Mouse (Mus musculus) CH12.LX (cell line): ENCODE measurements around the gene Dnaaf5. TPM values are rescaled to one million over a fixed set of nuclear protein-coding genes. Genes with fewer than 3 reads are reported as not detected.

Source experiments
- DNase-seq: peaks from one replicate; pipeline ENCODE4 v3.0.0-alpha.2; 2013; ENCODE audit errors: extremely low read depth
- H3K27ac ChIP-seq: 2 replicates; pipeline ENCODE4 v1.5.1; 2012; ENCODE audit warnings: low read depth, mild to moderate bottlenecking, control low read depth, moderate library complexity; ENCODE audit not compliant: insufficient read depth
- H3K27me3 ChIP-seq: replicated peaks from 2 replicates; pipeline ENCODE3; 2012; ENCODE audit warnings: inconsistent platforms
- H3K36me3 ChIP-seq, 2 experiments: replicated peaks in 1 of 2; 2 replicates each; pipeline versions ENCODE3 to v1.6.1; 2012; ENCODE audit warnings: inconsistent platforms in 1 of 2, low read length in 1 of 2, mild to moderate bottlenecking in 1 of 2, mixed read lengths in 1 of 2, moderate library complexity in 1 of 2; ENCODE audit not compliant: control insufficient read depth in 1 of 2, insufficient read depth in 1 of 2
- H3K4me1 ChIP-seq, 2 experiments: 2 replicates each; pipeline ENCODE4 v1.6.1; 2012; ENCODE audit warnings: inconsistent platforms in 1 of 2, moderate library complexity in 1 of 2; ENCODE audit not compliant: insufficient read depth in 2 of 2, control insufficient read depth in 1 of 2
- H3K4me2 ChIP-seq: 2 replicates; pipeline ENCODE4 v1.6.1; 2012; ENCODE audit warnings: low read depth, mild to moderate bottlenecking, control low read depth; ENCODE audit not compliant: poor library complexity, insufficient read depth, severe bottlenecking
- H3K4me3 ChIP-seq, 3 experiments: fragments of 150-350 bp in 1 of 3; sonication (generic) in 1 of 3; replicated peaks in 1 of 3; 2 replicates each; pipeline versions ENCODE3 to v1.5.1; 2011 to 2012; ENCODE audit warnings: low read depth in 2 of 3, low read length in 2 of 3, mild to moderate bottlenecking in 2 of 3, moderate library complexity in 2 of 3, control low read depth in 1 of 3, improper control_type of control experiment in 1 of 3, inconsistent platforms in 1 of 3, mixed read lengths in 1 of 3; ENCODE audit not compliant: poor library complexity in 1 of 3
- H3K79me2 ChIP-seq: replicated peaks from 2 replicates; pipeline ENCODE4 v1.6.1; 2012; ENCODE audit warnings: mild to moderate bottlenecking, moderate library complexity; ENCODE audit not compliant: control insufficient read depth, poor library complexity, insufficient read depth, severe bottlenecking; ENCODE audit errors: extremely low read depth
- H3K9ac ChIP-seq: 2 replicates; pipeline ENCODE4 v1.6.1; 2012; ENCODE audit warnings: low read depth, mild to moderate bottlenecking, control low read depth, moderate library complexity; ENCODE audit not compliant: insufficient read depth
- H3K9me3 ChIP-seq: replicated peaks from 2 replicates; pipeline ENCODE3; 2012; ENCODE audit warnings: low read length, inconsistent platforms, mixed read lengths
- BHLHE40 ChIP-seq: IDR thresholded peaks from 2 replicates; pipeline ENCODE4 v1.6.1; 2011; ENCODE audit warnings: mild to moderate bottlenecking, low read depth, low read length, improper control_type of control experiment
- CHD1 ChIP-seq: IDR thresholded peaks from 2 replicates; pipeline ENCODE4 v1.6.1; 2012; ENCODE audit warnings: low read depth, low read length, improper control_type of control experiment, inconsistent platforms
- CHD2 ChIP-seq: IDR thresholded peaks from 2 replicates; pipeline ENCODE4 v1.6.1; 2011; ENCODE audit warnings: low read length, improper control_type of control experiment
- E2F4 ChIP-seq: IDR thresholded peaks from 2 replicates; pipeline ENCODE4 v1.6.1; 2011; ENCODE audit warnings: low read depth, low read length, improper control_type of control experiment; ENCODE audit not compliant: insufficient replicate concordance
- ELF1 ChIP-seq: IDR thresholded peaks from 2 replicates; pipeline ENCODE4 v1.6.1; 2014; ENCODE audit warnings: low read depth, mild to moderate bottlenecking, inconsistent platforms, low read length, improper control_type of control experiment
- EP300 ChIP-seq: IDR thresholded peaks from 2 replicates; pipeline ENCODE4 v1.6.1; 2011; ENCODE audit warnings: low read length, improper control_type of control experiment
- ETS1 ChIP-seq: conservative IDR thresholded peaks from 2 replicates; pipeline ENCODE4 v1.6.1; 2012; ENCODE audit warnings: low read depth, mild to moderate bottlenecking, inconsistent platforms, low read length, improper control_type of control experiment, moderate library complexity
- GABPA ChIP-seq: IDR thresholded peaks from 2 replicates; pipeline ENCODE4 v1.6.1; 2012; ENCODE audit warnings: low read depth, low read length, improper control_type of control experiment, inconsistent platforms; ENCODE audit not compliant: insufficient replicate concordance
- IRF4 ChIP-seq: IDR thresholded peaks from 2 replicates; pipeline ENCODE4 v1.6.1; 2014; ENCODE audit warnings: low read depth, mild to moderate bottlenecking, inconsistent platforms, low read length, improper control_type of control experiment
- JUN ChIP-seq: IDR thresholded peaks from 2 replicates; pipeline ENCODE4 v1.6.1; 2011; ENCODE audit warnings: low read depth, mild to moderate bottlenecking, low read length, improper control_type of control experiment, moderate library complexity; ENCODE audit not compliant: insufficient read depth
- JUND ChIP-seq: conservative IDR thresholded peaks from 2 replicates; pipeline ENCODE4 v1.6.1; 2011; ENCODE audit warnings: low read depth, low read length, improper control_type of control experiment
- KAT2A ChIP-seq: IDR thresholded peaks from 2 replicates; pipeline ENCODE4 v1.6.1; 2012; ENCODE audit warnings: low read length, improper control_type of control experiment, inconsistent platforms; ENCODE audit not compliant: insufficient replicate concordance
- MAFK ChIP-seq: IDR thresholded peaks from 2 replicates; pipeline ENCODE4 v1.6.1; 2011; ENCODE audit warnings: low read length, improper control_type of control experiment; ENCODE audit not compliant: insufficient replicate concordance
- MAX ChIP-seq: IDR thresholded peaks from 2 replicates; pipeline ENCODE4 v1.6.1; 2011; ENCODE audit warnings: low read length, improper control_type of control experiment
- MAZ ChIP-seq: IDR thresholded peaks from 2 replicates; pipeline ENCODE4 v1.6.1; 2012; ENCODE audit warnings: low read depth, mild to moderate bottlenecking, inconsistent platforms, low read length, improper control_type of control experiment, moderate library complexity
- MEF2A ChIP-seq: IDR thresholded peaks from 2 replicates; pipeline ENCODE4 v1.6.1; 2014; ENCODE audit warnings: low read depth, mild to moderate bottlenecking, inconsistent platforms, low read length, improper control_type of control experiment, borderline replicate concordance
- MXI1 ChIP-seq: IDR thresholded peaks from 2 replicates; pipeline ENCODE4 v1.6.1; 2011; ENCODE audit warnings: mild to moderate bottlenecking, low read depth, low read length, improper control_type of control experiment
- MYC ChIP-seq: IDR thresholded peaks from 2 replicates; pipeline ENCODE4 v1.6.1; 2011; ENCODE audit warnings: low read depth, mild to moderate bottlenecking, improper control_type of control experiment, low read length
- NELFE ChIP-seq: IDR thresholded peaks from 2 replicates; pipeline ENCODE4 v1.6.1; 2011; ENCODE audit warnings: low read depth, low read length, improper control_type of control experiment
- NRF1 ChIP-seq: IDR thresholded peaks from 2 replicates; pipeline ENCODE4 v1.6.1; 2014; ENCODE audit warnings: low read depth, mild to moderate bottlenecking, inconsistent platforms, low read length, improper control_type of control experiment, moderate library complexity
- RCOR1 ChIP-seq: conservative IDR thresholded peaks from 2 replicates; pipeline ENCODE4 v1.6.1; 2012; ENCODE audit warnings: low read depth, mild to moderate bottlenecking, inconsistent platforms, low read length, improper control_type of control experiment
- SIN3A ChIP-seq: IDR thresholded peaks from 2 replicates; pipeline ENCODE4 v1.6.1; 2012; ENCODE audit warnings: low read length, improper control_type of control experiment, inconsistent platforms
- SMC3 ChIP-seq: IDR thresholded peaks from 2 replicates; pipeline ENCODE4 v1.6.1; 2011; ENCODE audit warnings: low read depth, low read length, improper control_type of control experiment
- TBP ChIP-seq: conservative IDR thresholded peaks from 2 replicates; pipeline ENCODE4 v1.6.1; 2011; ENCODE audit warnings: low read depth, low read length, improper control_type of control experiment
- TCF12 ChIP-seq: IDR thresholded peaks from 2 replicates; pipeline ENCODE4 v1.6.1; 2014; ENCODE audit warnings: low read depth, mild to moderate bottlenecking, inconsistent platforms, low read length, improper control_type of control experiment
- USF1 ChIP-seq: IDR thresholded peaks from 2 replicates; pipeline ENCODE4 v1.6.1; 2014; ENCODE audit warnings: low read depth, mild to moderate bottlenecking, inconsistent platforms, low read length, improper control_type of control experiment
- USF2 ChIP-seq: conservative IDR thresholded peaks from 2 replicates; pipeline ENCODE4 v1.6.1; 2011; ENCODE audit warnings: low read depth, low read length, improper control_type of control experiment
- ZC3H11A ChIP-seq: IDR thresholded peaks from 2 replicates; pipeline ENCODE4 v1.6.1; 2012; ENCODE audit warnings: low read depth, mild to moderate bottlenecking, inconsistent platforms, low read length, improper control_type of control experiment
- ZKSCAN1 ChIP-seq: IDR thresholded peaks from 2 replicates; pipeline ENCODE4 v1.6.1; 2012; ENCODE audit warnings: low read depth, inconsistent platforms, low read length, improper control_type of control experiment, borderline replicate concordance
- ZMIZ1 ChIP-seq: IDR thresholded peaks from 2 replicates; pipeline ENCODE4 v1.6.1; 2012; ENCODE audit warnings: low read depth, mild to moderate bottlenecking, inconsistent platforms, low read length, improper control_type of control experiment
- ZNF384 ChIP-seq: IDR thresholded peaks from 2 replicates; pipeline ENCODE4 v1.6.1; 2012; ENCODE audit warnings: low read depth, low read length, improper control_type of control experiment, inconsistent platforms
- dilution Hi-C: fragments of 300-500 bp; cut with MboI; formaldehyde crosslinking; loops from 2 replicates; pipeline ENCODE4 v1.14.3; 2020; ENCODE audit warnings: low sequenced_read_pairs; ENCODE audit not compliant: extremely low pct_unique_long_range_greater_than_20kb, extremely low pct_ligation_motif_present
- in situ Hi-C: fragments of 300-500 bp; cut with MboI; formaldehyde crosslinking; loops from 3 replicates; pipeline ENCODE4 v1.14.3; 2019; ENCODE audit warnings: low sequenced_read_pairs, low pct_ligation_motif_present, low pct_unique_long_range_greater_than_20kb, mixed read lengths
- polyA plus RNA-seq: library from polyadenylated mRNA; unstranded; fragments of >175 nt; gene quantifications from 2 replicates; pipeline ENCODE4 v1.2.1, GENCODE M21; 2012; ENCODE audit warnings: low read depth; ENCODE audit not compliant: insufficient read length
- total RNA-seq, 2 experiments: library from RNA; depleted of rRNA; stranded (reverse); fragments of 300-350 nt in 1 of 2; fragments of >200 nt in 1 of 2; gene quantifications; 2 replicates each; pipeline ENCODE4 v1.2.3; 2012 to 2014

Gene Dnaaf5
- total and polyA plus RNA-seq, 3 experiments, result 17.9 to 25.2 (median 21.7) TPM

GRCm38 (mm10) chr5:139232083-139232482, 82.1 kb downstream of the Dnaaf5 start:
- Histone ChIP-seq H3K9me3 (no peaks in the 10 kb centered on the region), H3K4me2 (no peak overlapping the region), H3K79me2 (0 out of 2 replicates have a peak, but pooled peaks cover 2% of the 10 kb centered on the region), H3K9ac (no peak overlapping the region)
- TF ChIP-seq BHLHE40 (no peak), EP300 (no peak), ZNF384 (no peak), USF2 (no peak), ZC3H11A (no peak), SIN3A (no peak), MAX (no peak), IRF4 (no peak), CHD2 (no peak), USF1 (no peak), ETS1 (no peak), MAFK (no peak), NELFE (no peak), ZKSCAN1 (no peak)
- TF ChIP-seq, all 38 proteins: peak for 0
- no peak for DNase-seq
- dilution Hi-C loops (no loop called here), in situ Hi-C loops (no loop called here)
- H3K27me3 ChIP-seq, result no peaks in the 10 kb centered on the region
- H3K4me3 ChIP-seq, result no peak overlapping the region
- peaks cover 9 to 66% of the 10 kb centered on the region in 2 experiments for H3K4me1 ChIP-seq
- H3K27ac ChIP-seq, result no peak overlapping the region
- H3K36me3 ChIP-seq, result peaks cover 37 to 66% of the 10 kb centered on the region in 2 experiments

GRCm38 (mm10) chr5:139234423-139234822, 84.4 kb downstream of the Dnaaf5 start:
- no peak overlapping the region for H3K4me2 ChIP-seq
- H3K4me1 ChIP-seq, result peaks cover 9 to 83% of the 10 kb centered on the region in 2 experiments
- dilution Hi-C loops (no loop called here), in situ Hi-C loops (no loop called here)
- 0 out of 2 replicates have a peak, but pooled peaks cover 2% of the 10 kb centered on the region for H3K79me2 ChIP-seq
- TF ChIP-seq ETS1 (peak; percentile 56; the same call in 1 of the 2 replicates), KAT2A (no peak), ZKSCAN1 (no peak), IRF4 (no peak), RCOR1 (no peak), NELFE (no peak), ELF1 (no peak), MXI1 (no peak), JUND (no peak), TBP (no peak), SMC3 (no peak), EP300 (no peak), JUN (no peak), MEF2A (no peak), MYC (0 out of 2 replicates have a peak, but pooled peaks have one; percentile 23), ZMIZ1 (no peak), NRF1 (no peak), MAFK (no peak), USF1 (no peak), TCF12 (no peak), GABPA (no peak), MAZ (no peak), BHLHE40 (peak; percentile 68), E2F4 (no peak), ZC3H11A (no peak), CHD1 (no peak), USF2 (no peak)
- H3K27ac ChIP-seq, result no peak overlapping the region
- H3K9me3 ChIP-seq, result no peaks in the 10 kb centered on the region
- H3K9ac ChIP-seq, result no peak overlapping the region
- H3K27me3 ChIP-seq, result no peaks in the 10 kb centered on the region
- peak; percentile 27 for DNase-seq
- peaks cover 37 to 71% of the 10 kb centered on the region in 2 experiments for H3K36me3 ChIP-seq
- H3K4me3 ChIP-seq, result no peak overlapping the region
